Mouse (Mus musculus) forebrain, embryonic 10.5 days (tissue): ENCODE results near the gene Fblim1. TPM values are rescaled to one million over a fixed set of nuclear protein-coding genes. Genes with fewer than 3 reads are reported as not detected.
A peak's percentile ranks its signal among the peaks of the same experiment; 100 is the strongest.

Experiments
- DNase-seq: peaks from one replicate; pipeline ENCODE4 v3.0.0-alpha.2; 2017; ENCODE audit warnings: low spot score; ENCODE audit errors: extremely low spot score
- H3K27ac ChIP-seq: fragments of 300-500 bp; sonication (generic); 2 replicates; pipeline ENCODE4 v1.5.1; 2016; ENCODE audit warnings: mild to moderate bottlenecking
- H3K27me3 ChIP-seq: fragments of 300-500 bp; sonication (generic); 2 replicates; pipeline ENCODE4 v1.6.1; 2016; ENCODE audit warnings: mild to moderate bottlenecking; ENCODE audit not compliant: poor library complexity, severe bottlenecking
- H3K36me3 ChIP-seq: fragments of 300-500 bp; sonication (generic); replicated peaks from 2 replicates; pipeline ENCODE4 v1.6.1; 2016; ENCODE audit warnings: mild to moderate bottlenecking, moderate library complexity
- H3K4me1 ChIP-seq: fragments of 300-500 bp; sonication (generic); 2 replicates; pipeline ENCODE4 v1.6.1; 2016
- H3K4me3 ChIP-seq: fragments of 300-500 bp; sonication (generic); 2 replicates; pipeline ENCODE4 v1.5.1; 2016; ENCODE audit warnings: mild to moderate bottlenecking, moderate library complexity
- H3K9me3 ChIP-seq: fragments of 300-500 bp; sonication (generic); 2 replicates; pipeline ENCODE4 v1.6.1; 2016; ENCODE audit warnings: mild to moderate bottlenecking, moderate library complexity
- WGBS: fragments of 180-500 bp; shearing (Covaris S2); methylation state at CpG from one replicate; pipeline ENCODE4 v1.1.7; 2016; 5-methylcytosine and 5-hydroxymethylcytosine counted together
- polyA plus RNA-seq: library from polyadenylated mRNA; unstranded; fragments of >200 nt; fragmentation: Nextera tagmentation; extraction: Ambion mirVana; gene quantifications from 2 replicates; pipeline ENCODE4 v1.2.1, GENCODE M21; 2016

Fblim1 gene
- polyA plus RNA-seq, 1 experiment from 2014 or later = 23.2 TPM

DNA sequence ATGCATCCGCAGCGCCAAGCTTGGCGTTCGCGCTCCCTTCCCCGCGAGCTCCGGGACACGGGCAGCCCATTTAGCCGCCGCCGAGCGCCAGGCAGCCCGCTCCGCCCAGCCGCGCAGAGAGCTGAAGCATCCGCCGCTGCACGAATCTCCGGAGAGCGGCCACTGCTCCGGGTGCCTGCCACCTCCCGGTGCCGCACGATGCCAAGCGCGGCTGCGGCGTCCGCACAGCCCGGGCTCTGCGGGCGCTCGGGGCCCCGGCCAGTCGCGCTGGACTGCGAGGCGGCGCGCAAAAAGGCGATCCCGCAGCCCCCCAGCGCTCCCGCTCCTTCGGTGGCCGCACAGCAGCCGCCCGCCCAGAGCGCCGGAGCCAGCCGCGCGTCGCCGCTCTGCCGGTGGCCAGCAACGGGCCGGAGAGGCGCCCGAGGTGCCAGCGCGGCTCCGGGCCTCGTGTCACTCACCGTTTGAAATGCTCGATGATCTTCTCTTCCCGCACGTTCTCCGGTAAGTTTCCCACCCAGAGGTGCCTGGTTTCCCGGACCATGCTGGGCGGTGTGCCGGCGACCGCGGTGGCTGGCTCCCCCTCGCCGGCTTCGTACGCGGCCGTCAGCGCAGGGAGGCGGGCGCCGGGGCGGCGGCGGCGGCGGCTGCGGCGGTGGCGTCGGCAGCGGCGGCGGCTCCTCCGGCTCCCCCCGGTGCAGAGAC, 68.0 kb downstream of the Fblim1 start:
- no peaks in the 10 kb centered on the region for H3K36me3 ChIP-seq
- H3K4me1 ChIP-seq = peaks cover 76% of the 10 kb centered on the region
- WGBS = under 1% methylated on average over 101 of the region's 101 CpGs
- H3K27me3 ChIP-seq = no peaks in the 10 kb centered on the region
- H3K27ac ChIP-seq = peak overlapping the region; percentile 96
- H3K9me3 ChIP-seq = no peaks in the 10 kb centered on the region
- DNase-seq = no peak
- peak overlapping the region; percentile 99 for H3K4me3 ChIP-seq

DNA sequence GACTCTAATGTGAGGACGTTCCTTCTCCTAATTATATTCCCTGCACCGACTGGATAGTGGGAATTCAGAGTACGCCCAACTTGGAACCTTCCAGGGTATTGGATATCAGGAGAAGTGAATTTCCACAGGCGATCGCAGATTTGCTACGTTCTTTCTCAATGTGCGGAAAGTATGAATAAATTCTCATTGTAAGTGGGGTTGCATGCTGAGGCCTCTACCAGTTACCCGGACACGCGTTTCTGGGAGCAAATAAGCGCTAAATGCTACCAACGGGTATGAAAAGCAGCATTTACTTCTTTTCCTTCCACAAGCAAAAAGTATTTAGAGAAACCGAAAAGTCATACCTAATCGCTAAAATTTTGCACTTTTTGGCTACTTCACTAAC, 68.7 kb downstream of the Fblim1 start:
- no peak for DNase-seq
- no peaks in the 10 kb centered on the region for H3K36me3 ChIP-seq
- H3K27me3 ChIP-seq = no peaks in the 10 kb centered on the region
- WGBS = 0% methylated on average over 14 of the region's 14 CpGs
- H3K4me1 ChIP-seq = peaks cover 69% of the 10 kb centered on the region
- H3K27ac ChIP-seq = peak overlapping the region; percentile 96
- no peaks in the 10 kb centered on the region for H3K9me3 ChIP-seq
- H3K4me3 ChIP-seq = peak overlapping the region; percentile 99

DNA sequence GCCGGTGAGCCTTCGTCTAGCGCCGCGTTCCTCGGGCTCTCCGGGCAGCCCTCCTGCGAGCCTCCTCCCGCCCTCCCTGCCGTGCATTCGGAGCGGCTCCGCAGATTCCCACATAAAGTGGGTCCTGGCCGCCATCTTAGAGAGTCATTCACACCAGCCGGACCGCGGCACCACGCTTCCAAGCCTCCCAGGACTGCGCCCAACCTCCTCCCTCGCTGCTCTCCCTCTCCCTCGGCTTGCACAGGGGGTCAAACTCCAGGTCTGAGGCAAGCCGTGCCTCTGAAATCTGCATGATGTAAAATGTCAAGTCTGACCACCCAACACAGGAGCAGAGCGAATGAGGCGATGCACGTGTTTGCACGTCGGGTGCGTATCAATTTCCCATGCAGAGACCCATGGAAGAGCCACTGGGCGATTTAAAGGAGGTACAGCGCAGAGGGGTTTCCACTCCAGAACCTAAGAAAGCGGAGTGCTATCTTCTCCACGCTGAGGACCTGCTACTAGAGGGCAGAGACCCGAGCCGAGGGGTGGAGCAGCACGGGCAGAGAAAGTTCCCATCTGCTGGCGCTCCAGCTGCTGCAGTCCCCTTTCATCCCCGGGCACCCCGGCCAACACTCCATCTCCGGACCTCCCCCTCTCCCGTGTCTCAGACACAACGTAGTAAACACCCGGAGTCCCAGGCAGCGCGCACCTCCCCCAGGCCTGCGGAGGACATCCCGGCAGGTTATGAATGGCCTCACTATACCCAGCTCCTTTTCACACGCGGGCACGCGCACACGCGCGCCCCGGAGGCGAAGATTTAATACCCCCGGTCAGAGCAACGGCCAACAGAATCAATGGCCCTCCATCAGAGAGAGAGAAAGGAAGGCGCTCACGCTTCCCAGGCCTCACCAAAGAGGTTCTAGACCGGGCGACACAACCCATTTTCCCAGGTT, 69.3 kb downstream of the Fblim1 start:
- peak; percentile 84 for DNase-seq
- under 1% methylated on average over 61 of the region's 61 CpGs for WGBS
- Histone ChIP-seq H3K4me1 (peaks cover 63% of the 10 kb centered on the region), H3K27ac (peak overlapping the region; percentile 96), H3K9me3 (no peaks in the 10 kb centered on the region), H3K36me3 (no peaks in the 10 kb centered on the region), H3K4me3 (peak overlapping the region; percentile 99), H3K27me3 (no peaks in the 10 kb centered on the region)

DNA sequence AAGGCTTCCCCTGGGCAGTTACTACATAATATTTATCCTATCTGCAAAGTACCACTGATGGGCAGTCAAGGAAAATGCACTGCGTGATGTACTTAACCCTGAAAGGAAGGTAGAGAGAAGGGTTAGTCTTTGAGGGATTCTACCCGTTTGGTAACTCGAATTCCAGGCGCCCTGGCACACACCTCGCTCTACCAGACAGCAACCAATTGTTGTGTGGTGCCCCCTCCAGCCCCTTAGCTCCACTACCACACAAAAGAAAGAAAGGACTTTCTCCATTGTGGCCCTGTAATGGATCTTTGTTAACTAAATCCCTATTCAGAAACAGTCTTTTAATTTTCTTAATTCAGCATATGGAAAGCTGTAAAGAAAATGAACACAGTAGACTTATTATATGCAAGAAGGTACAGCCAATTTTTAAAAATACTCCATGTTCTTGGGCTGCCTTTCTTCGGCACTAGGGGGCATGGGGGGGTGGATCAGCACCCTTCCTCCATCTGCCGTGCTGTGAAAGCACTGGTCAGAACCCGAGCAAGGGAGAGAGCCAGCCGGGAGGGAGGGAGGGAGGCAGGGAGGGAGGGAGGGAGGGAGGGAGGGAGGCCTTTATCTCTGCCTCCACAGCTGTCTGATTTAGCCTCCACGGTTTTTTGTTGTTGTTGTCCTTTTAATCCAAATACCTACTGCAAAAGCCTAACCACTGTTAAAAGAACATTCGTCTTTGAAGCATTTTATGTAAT, 70.8 kb downstream of the Fblim1 start:
- DNase-seq = peak; percentile 64
- Histone ChIP-seq H3K9me3 (no peaks in the 10 kb centered on the region), H3K4me1 (peaks cover 58% of the 10 kb centered on the region), H3K27ac (peak overlapping the region; percentile 96), H3K4me3 (peak overlapping the region; percentile 99), H3K27me3 (no peaks in the 10 kb centered on the region), H3K36me3 (peaks cover 11% of the 10 kb centered on the region)
- 17% methylated on average over 9 of the region's 11 CpGs for WGBS

DNA sequence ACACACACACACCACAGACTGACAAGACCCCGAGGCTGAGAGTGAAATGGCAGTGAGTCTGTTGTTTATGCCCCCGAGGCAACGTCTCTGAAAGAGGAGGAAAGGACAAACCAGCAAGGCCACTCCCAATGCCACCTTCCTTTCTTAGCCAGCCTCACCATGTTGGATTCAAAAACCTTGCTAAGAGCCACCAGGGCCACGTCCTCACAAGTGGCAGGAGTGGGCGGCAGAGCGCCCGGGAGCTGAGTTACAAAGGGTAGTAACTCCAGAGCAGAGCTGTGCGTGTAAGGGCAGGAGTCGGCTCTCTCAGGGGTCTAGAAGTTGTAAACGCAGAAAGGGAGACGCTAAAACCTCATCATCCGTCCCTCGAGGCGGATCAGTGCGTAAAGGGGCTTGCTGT, 74.9 kb downstream of the Fblim1 start:
- WGBS = 88% methylated on average over 15 of the region's 15 CpGs
- Histone ChIP-seq H3K27ac (no peak overlapping the region), H3K4me3 (no peak overlapping the region), H3K36me3 (peaks cover 36% of the 10 kb centered on the region), H3K9me3 (no peaks in the 10 kb centered on the region; the same call in 1 of the 2 replicates), H3K4me1 (peaks cover 44% of the 10 kb centered on the region), H3K27me3 (no peaks in the 10 kb centered on the region)
- no peak for DNase-seq

DNA sequence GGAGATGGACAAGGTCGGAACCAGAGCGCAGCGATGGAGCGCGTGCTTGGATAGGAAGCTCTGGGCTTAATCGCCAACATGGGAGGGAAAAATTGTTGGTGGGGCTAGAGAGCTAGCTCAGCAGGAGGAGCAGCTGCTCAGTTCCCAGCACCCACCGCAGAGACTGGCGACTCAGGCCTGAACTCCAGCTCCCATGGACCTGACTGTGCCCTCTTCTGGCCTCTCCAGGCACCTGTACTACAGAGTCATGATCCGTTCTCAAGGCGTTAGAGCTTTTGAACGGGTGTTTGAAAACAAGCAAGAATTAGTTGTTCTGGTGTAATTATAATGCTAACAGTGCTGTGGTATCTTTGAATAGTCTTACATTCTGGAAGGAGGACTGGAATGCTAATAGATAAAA, 77.0 kb downstream of the Fblim1 start:
- Histone ChIP-seq H3K36me3 (peaks cover 36% of the 10 kb centered on the region), H3K9me3 (no peaks in the 10 kb centered on the region; the same call in 1 of the 2 replicates), H3K27ac (no peak overlapping the region), H3K27me3 (no peaks in the 10 kb centered on the region), H3K4me3 (no peak overlapping the region), H3K4me1 (peaks cover 24% of the 10 kb centered on the region)
- no peak for DNase-seq
- WGBS = 90% methylated on average over 11 of the region's 11 CpGs

DNA sequence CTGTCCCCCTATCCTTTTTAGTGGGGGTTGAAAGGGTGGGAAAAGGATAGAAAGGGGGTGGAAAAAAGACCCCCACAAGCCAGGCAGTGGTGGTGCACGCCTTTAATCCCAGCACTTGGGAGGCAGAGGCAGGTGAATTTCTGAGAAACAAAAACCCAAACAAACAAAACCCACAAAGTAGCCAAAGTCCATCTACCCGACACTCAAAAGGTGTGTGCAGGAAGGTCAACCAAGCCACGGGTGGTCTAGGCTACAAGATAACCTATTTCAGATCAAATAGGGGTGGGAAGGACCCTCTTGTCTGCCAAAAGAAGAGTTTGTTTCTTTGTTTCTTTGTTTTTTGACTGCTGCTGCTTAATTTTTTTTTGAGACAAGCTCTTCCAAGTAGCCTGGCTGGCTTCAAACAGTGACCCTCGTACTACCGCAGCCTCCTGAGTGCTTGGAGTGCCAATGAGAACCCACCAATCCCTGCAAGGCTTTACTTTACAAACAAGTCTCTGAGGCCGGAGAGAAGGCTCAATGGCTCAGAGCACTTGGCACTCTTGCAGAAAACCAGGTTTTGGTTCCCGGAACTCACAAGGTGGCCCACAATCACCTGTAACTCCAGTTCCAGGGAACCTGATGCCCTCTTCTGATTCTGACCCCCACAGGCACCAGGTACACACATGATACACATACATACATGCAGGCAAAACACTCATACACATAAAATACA, 78.8 kb downstream of the Fblim1 start:
- Histone ChIP-seq H3K9me3 (no peaks in the 10 kb centered on the region; the same call in 1 of the 2 replicates), H3K4me3 (no peak overlapping the region), H3K27me3 (no peaks in the 10 kb centered on the region), H3K4me1 (peaks cover 21% of the 10 kb centered on the region), H3K27ac (no peak overlapping the region), H3K36me3 (peaks cover 50% of the 10 kb centered on the region)
- DNase-seq = no peak
- WGBS = 84% methylated on average over 7 of the region's 7 CpGs

Other genes starting within 250 kb of the Fblim1 start
- gene Fam131c, start 237.9 kb downstream of the Fblim1 start, polyA plus RNA-seq = 0.55 and 0.63 TPM in 2 replicates
- gene Clcnka, start 207.4 kb downstream of the Fblim1 start, polyA plus RNA-seq = 0.05 and 0.06 TPM in 2 replicates
- gene Clcnkb, start 190.1 kb downstream of the Fblim1 start, polyA plus RNA-seq = not detected in 2 replicates
- gene Hspb7, start 185.3 kb downstream of the Fblim1 start, polyA plus RNA-seq = not detected in 2 replicates
- gene Srarp, start 170.0 kb downstream of the Fblim1 start, polyA plus RNA-seq = not detected in 2 replicates
- 58.9 and 61.1 TPM in 2 replicates for gene Zbtb17, start 161.4 kb downstream of the Fblim1 start, polyA plus RNA-seq
- 10.7 and 12.0 TPM in 2 replicates for gene Spen, start 67.5 kb downstream of the Fblim1 start, polyA plus RNA-seq
- gene Tmem82, start 12.5 kb upstream of the Fblim1 start, polyA plus RNA-seq = 0.86 and 1.0 TPM in 2 replicates
- gene Slc25a34, start 17.7 kb upstream of the Fblim1 start, polyA plus RNA-seq = not detected in 2 replicates
- 4.0 and 4.4 TPM in 2 replicates for gene Plekhm2, start 58.8 kb upstream of the Fblim1 start, polyA plus RNA-seq
- 2.5 and 3.8 TPM in 2 replicates for gene Rsc1a1, start 79.5 kb upstream of the Fblim1 start, polyA plus RNA-seq
- gene Ddi2, start 117.3 kb upstream of the Fblim1 start, polyA plus RNA-seq = 27.3 and 27.4 TPM in 2 replicates
- gene Agmat, start 140.6 kb upstream of the Fblim1 start, polyA plus RNA-seq = not detected in 2 replicates
- 4.8 TPM in 2 replicates for gene Dnajc16, start 184.8 kb upstream of the Fblim1 start, polyA plus RNA-seq
- gene Casp9, start 187.5 kb upstream of the Fblim1 start, polyA plus RNA-seq = 23.4 and 24.8 TPM in 2 replicates
- not detected in 2 replicates for gene Cela2a, start 220.1 kb upstream of the Fblim1 start, polyA plus RNA-seq
- not detected in 2 replicates for gene Ctrc, start 240.3 kb upstream of the Fblim1 start, polyA plus RNA-seq